In the genomic region with DNA sequence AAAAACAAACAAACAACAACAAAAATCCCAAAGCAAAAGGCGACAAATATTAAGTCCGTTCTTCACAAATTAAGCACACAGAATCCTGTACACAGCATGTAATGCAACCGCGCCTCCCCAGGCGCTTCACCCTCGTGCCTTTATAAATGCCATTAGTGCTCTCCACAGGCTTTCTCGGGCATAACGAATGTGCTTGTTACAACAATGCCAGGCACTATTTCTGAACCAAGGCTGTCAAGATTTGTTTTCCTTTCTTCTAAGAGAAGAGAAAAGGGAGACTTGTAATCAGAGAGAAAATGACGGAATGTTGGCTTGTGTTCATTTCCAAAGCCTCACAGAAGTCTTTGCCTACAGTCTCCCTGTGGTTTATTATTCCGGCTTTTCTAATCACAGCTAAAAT, we compare ENCODE assay signal across 11 mouse cellular contexts.
DNase-seq lines count a peak whose midpoint lies in the region; ATAC-seq and TF ChIP-seq lines count a peak whose summit lies in the region.
"Had no signal": no experiment of that assay in that cellular context is flagged by ENCODE, and none has a peak within 500 bp of the region (broad histone marks: within the 10 kb centered on the region; RNA-seq: fewer than 3 reads in every experiment).

No protein-coding gene starts in this region.

- H3K4me3 ChIP-seq in embryonic facial prominence, embryonic 14.5 days (ENCODE audit: low read depth, low read length): no peak overlapping the region
- H3K4me3 ChIP-seq in embryonic facial prominence, embryonic 10.5 days: no peak overlapping the region
- no peak overlapping the region for H3K4me3 ChIP-seq in midbrain, embryonic 13.5 days (replicated peaks)
- no peak overlapping the region for H3K4me3 ChIP-seq in midbrain, embryonic 11.5 days (ENCODE audit: low read depth, low read length)
- H3K4me3 ChIP-seq in forebrain, postnatal 0 days (ENCODE audit: low read depth, low read length): peak overlapping the region; percentile 28
- no peak overlapping the region; the same call in 1 of the 2 replicates for H3K4me3 ChIP-seq in neural tube, embryonic 15.5 days (replicated peaks)
- H3K4me3 ChIP-seq: erythroblast, embryonic 14.5 days; heart, embryonic 13.5 days; stomach, embryonic 15.5 days had no signal

- 0 out of 2 replicates have a peak, but pooled peaks have one; percentile 6 for TF ChIP-seq CTCF in forebrain, postnatal 0 days (IDR thresholded peaks at IDR 0.05; ENCODE audit: low read depth)

- H3K36me3 ChIP-seq in embryonic facial prominence, embryonic 14.5 days (ENCODE audit: control insufficient read depth, insufficient read depth, low read length): no peaks in the 10 kb centered on the region
- no peaks in the 10 kb centered on the region for H3K36me3 ChIP-seq in embryonic facial prominence, embryonic 10.5 days (replicated peaks)
- no peaks in the 10 kb centered on the region for H3K36me3 ChIP-seq in midbrain, embryonic 13.5 days
- no peaks in the 10 kb centered on the region for H3K36me3 ChIP-seq in midbrain, embryonic 11.5 days (ENCODE audit: control insufficient read depth, insufficient read depth, low read length)
- no peaks in the 10 kb centered on the region for H3K36me3 ChIP-seq in forebrain, postnatal 0 days (ENCODE audit: insufficient read depth)
- H3K36me3 ChIP-seq in neural tube, embryonic 15.5 days: no peaks in the 10 kb centered on the region
- H3K36me3 ChIP-seq: heart, embryonic 13.5 days; stomach, embryonic 15.5 days had no signal

- H3K27me3 ChIP-seq in embryonic facial prominence, embryonic 14.5 days (replicated peaks; ENCODE audit: control insufficient read depth, insufficient read depth, low read length): no peaks in the 10 kb centered on the region
- H3K27me3 ChIP-seq in embryonic facial prominence, embryonic 10.5 days (replicated peaks; ENCODE audit: low read depth, poor library complexity, severe bottlenecking): no peaks in the 10 kb centered on the region
- no peaks in the 10 kb centered on the region for H3K27me3 ChIP-seq in midbrain, embryonic 13.5 days
- H3K27me3 ChIP-seq in midbrain, embryonic 11.5 days (ENCODE audit: control insufficient read depth, insufficient read depth, low read length): no peaks in the 10 kb centered on the region
- no peaks in the 10 kb centered on the region for H3K27me3 ChIP-seq in forebrain, postnatal 0 days (ENCODE audit: insufficient read depth, low read length)
- no peaks in the 10 kb centered on the region for H3K27me3 ChIP-seq in neural tube, embryonic 15.5 days (replicated peaks)
- H3K27me3 ChIP-seq: heart, embryonic 13.5 days; stomach, embryonic 15.5 days had no signal

- no peaks in the 10 kb centered on the region for H3K9me3 ChIP-seq in embryonic facial prominence, embryonic 14.5 days (ENCODE audit: control insufficient read depth, low read length)
- H3K9me3 ChIP-seq in embryonic facial prominence, embryonic 10.5 days: no peaks in the 10 kb centered on the region
- H3K9me3 ChIP-seq in midbrain, embryonic 13.5 days: no peaks in the 10 kb centered on the region
- no peaks in the 10 kb centered on the region for H3K9me3 ChIP-seq in midbrain, embryonic 11.5 days (ENCODE audit: control insufficient read depth, low read length)
- H3K9me3 ChIP-seq in forebrain, postnatal 0 days (ENCODE audit: low read length): no peaks in the 10 kb centered on the region
- peaks cover 5% of the 10 kb centered on the region; the same call in 1 of the 2 replicates for H3K9me3 ChIP-seq in neural tube, embryonic 15.5 days (replicated peaks)
- H3K9me3 ChIP-seq: heart, embryonic 13.5 days; stomach, embryonic 15.5 days had no signal

- peak; percentile 76 for DNase-seq in embryonic facial prominence, embryonic 14.5 days (ENCODE audit: low spot score)
- DNase-seq in embryonic facial prominence, embryonic 10.5 days (ENCODE audit: low spot score): no peak
- DNase-seq in midbrain, embryonic 11.5 days (ENCODE audit: low spot score, missing footprints): no peak
- DNase-seq in forebrain, postnatal 0 days: peak; percentile 57
- DNase-seq in thymus, postnatal 14 days: no peak
- DNase-seq in urinary bladder, postnatal 36 days (ENCODE audit: low spot score in 2 of 2): no peak

- no peak overlapping the region for H3K4me2 ChIP-seq in embryonic facial prominence, embryonic 14.5 days (ENCODE audit: low read depth, low read length)
- peak overlapping the region; percentile 1; the same call in 1 of the 2 replicates for H3K4me2 ChIP-seq in midbrain, embryonic 13.5 days (replicated peaks)
- H3K4me2 ChIP-seq in midbrain, embryonic 11.5 days: no peak overlapping the region
- H3K4me2 ChIP-seq in forebrain, postnatal 0 days (ENCODE audit: low read depth): peak overlapping the region; percentile 43
- H3K4me2 ChIP-seq in neural tube, embryonic 15.5 days: peak overlapping the region; percentile 46
- H3K4me2 ChIP-seq: heart, embryonic 13.5 days; stomach, embryonic 15.5 days had no signal

- no peak overlapping the region for H3K27ac ChIP-seq in embryonic facial prominence, embryonic 14.5 days (replicated peaks; ENCODE audit: low read depth, low read length)
- no peak overlapping the region for H3K27ac ChIP-seq in embryonic facial prominence, embryonic 10.5 days (replicated peaks)
- H3K27ac ChIP-seq in midbrain, embryonic 13.5 days: no peak overlapping the region
- H3K27ac ChIP-seq in midbrain, embryonic 11.5 days (ENCODE audit: low read depth, low read length): no peak overlapping the region
- no peak overlapping the region; the same call in 1 of the 2 replicates for H3K27ac ChIP-seq in forebrain, postnatal 0 days (ENCODE audit: low read depth, low read length)
- H3K27ac ChIP-seq in neural tube, embryonic 15.5 days (replicated peaks): no peak overlapping the region; the same call in 1 of the 2 replicates
- H3K27ac ChIP-seq: heart, embryonic 13.5 days; stomach, embryonic 15.5 days had no signal

- peak; percentile 63; the same call in 1 of the 2 replicates for ATAC-seq in embryonic facial prominence, embryonic 14.5 days (ENCODE audit: low read depth)
- peak; percentile 81 for ATAC-seq in midbrain, embryonic 13.5 days
- ATAC-seq in midbrain, embryonic 11.5 days (ENCODE audit: low FRiP score): no peak
- peak; percentile 82 for ATAC-seq in forebrain, postnatal 0 days
- 0 out of 2 replicates have a peak, but pooled peaks have one; percentile 50 for ATAC-seq in neural tube, embryonic 15.5 days (ENCODE audit: low FRiP score)

- H3K4me1 ChIP-seq in embryonic facial prominence, embryonic 14.5 days (ENCODE audit: control insufficient read depth, insufficient read depth, low read length): no peaks in the 10 kb centered on the region
- no peaks in the 10 kb centered on the region for H3K4me1 ChIP-seq in embryonic facial prominence, embryonic 10.5 days
- H3K4me1 ChIP-seq in midbrain, embryonic 13.5 days (replicated peaks): peaks cover 8% of the 10 kb centered on the region; the same call in 1 of the 2 replicates
- H3K4me1 ChIP-seq in midbrain, embryonic 11.5 days (ENCODE audit: control insufficient read depth, insufficient read depth, low read length): no peaks in the 10 kb centered on the region
- H3K4me1 ChIP-seq in forebrain, postnatal 0 days (ENCODE audit: insufficient read depth): peaks cover 3% of the 10 kb centered on the region; the same call in 1 of the 2 replicates
- peaks cover 12% of the 10 kb centered on the region for H3K4me1 ChIP-seq in neural tube, embryonic 15.5 days
- H3K4me1 ChIP-seq: heart, embryonic 13.5 days; stomach, embryonic 15.5 days had no signal

- 54% methylated on average over 10 of the region's 10 CpGs for WGBS in embryonic facial prominence, embryonic 14.5 days
- WGBS in embryonic facial prominence, embryonic 10.5 days: 71% methylated on average over 10 of the region's 10 CpGs
- 53% methylated on average over 10 of the region's 10 CpGs for WGBS in midbrain, embryonic 13.5 days
- 77% methylated on average over 10 of the region's 10 CpGs for WGBS in midbrain, embryonic 11.5 days
- WGBS in forebrain, postnatal 0 days: 12% methylated on average over 10 of the region's 10 CpGs
- whole genome bisulfite sequencing in neural tube, embryonic 15.5 days: 20% methylated on average over 10 of the region's 10 CpGs

- no peak overlapping the region for H3K9ac ChIP-seq in embryonic facial prominence, embryonic 14.5 days (ENCODE audit: low read depth, low read length)
- H3K9ac ChIP-seq in midbrain, embryonic 13.5 days (replicated peaks): no peak overlapping the region
- H3K9ac ChIP-seq in midbrain, embryonic 11.5 days (ENCODE audit: low read length): no peak overlapping the region
- H3K9ac ChIP-seq in forebrain, postnatal 0 days: peak overlapping the region; percentile 37
- no peak overlapping the region for H3K9ac ChIP-seq in neural tube, embryonic 15.5 days (replicated peaks)
- H3K9ac ChIP-seq: heart, embryonic 13.5 days; stomach, embryonic 15.5 days had no signal

Comparison
In these comparisons a context has a peak if more than half of its experiments do, and no peak if none do; other contexts are left out.
1. DNase-seq: peak in embryonic facial prominence, embryonic 14.5 days (single experiment) and forebrain, postnatal 0 days (single experiment); none in embryonic facial prominence, embryonic 10.5 days (single experiment), midbrain, embryonic 11.5 days (single experiment), thymus, postnatal 14 days (single experiment) and urinary bladder, postnatal 36 days (0 of 2).
2. H3K4me2 ChIP-seq: peak in midbrain, embryonic 13.5 days (single experiment), forebrain, postnatal 0 days (single experiment) and neural tube, embryonic 15.5 days (single experiment); none in embryonic facial prominence, embryonic 14.5 days (single experiment) and midbrain, embryonic 11.5 days (single experiment).